Mouse (Mus musculus): ENCODE results near the gene Sfr1.

Sfr1 gene

GRCm38 (mm10) chr19:47731071-47731881 is at the start of gene Sfr1:
Gene Sfr1 (plus strand): TSS chr19:47731682.
- peak; percentile 100 for DNase-seq

GRCm38 (mm10) chr19:47689592-47689991 is 41.9 kb upstream of the Sfr1 start:
- no peak for DNase-seq

- no peak for DNase-seq
Measured at GRCm38 (mm10) chr19:47691994-47692393, 39.5 kb upstream of the Sfr1 start, which contains the start of gene Col17a1. Gene Col17a1 (minus strand): TSS chr19:47692094.

- DNase-seq = no peak
Measured at GRCm38 (mm10) chr19:47695725-47696124, 35.8 kb upstream of the Sfr1 start.

- DNase-seq = no peak
Measured at GRCm38 (mm10) chr19:47696411-47696810, 35.1 kb upstream of the Sfr1 start.

GRCm38 (mm10) chr19:47697067-47697466 is 34.4 kb upstream of the Sfr1 start:
- no peak for DNase-seq

- no peak for DNase-seq
Measured at GRCm38 (mm10) chr19:47698266-47698665, 33.2 kb upstream of the Sfr1 start.

GRCm38 (mm10) chr19:47699743-47700142 is 31.7 kb upstream of the Sfr1 start:
- DNase-seq = peak; percentile 5

GRCm38 (mm10) chr19:47700509-47700908 is 31.0 kb upstream of the Sfr1 start:
- no peak for DNase-seq

GRCm38 (mm10) chr19:47705080-47705771 is 26.3 kb upstream of the Sfr1 start:
- DNase-seq = no peak

- DNase-seq = no peak
Measured at GRCm38 (mm10) chr19:47705772-47706309, 25.6 kb upstream of the Sfr1 start.

- DNase-seq = no peak
Measured at GRCm38 (mm10) chr19:47710376-47710775, 21.1 kb upstream of the Sfr1 start.

- DNase-seq = no peak
Measured at GRCm38 (mm10) chr19:47713457-47713856, 18.0 kb upstream of the Sfr1 start.

- DNase-seq = no peak
Measured at GRCm38 (mm10) chr19:47716144-47716543, 15.3 kb upstream of the Sfr1 start.

GRCm38 (mm10) chr19:47719147-47719546 is 12.3 kb upstream of the Sfr1 start:
- no peak for DNase-seq

- no peak for DNase-seq
Measured at GRCm38 (mm10) chr19:47722471-47722870, 9.0 kb upstream of the Sfr1 start.

- no peak for DNase-seq
Measured at GRCm38 (mm10) chr19:47724903-47725302, 6.6 kb upstream of the Sfr1 start.

- DNase-seq = no peak
Measured at GRCm38 (mm10) chr19:47725643-47726140, 5.8 kb upstream of the Sfr1 start.

- peak; percentile 61 for DNase-seq
Measured at GRCm38 (mm10) chr19:47730691-47731070, 801 bp upstream of the Sfr1 start.

- peak; percentile 72 for DNase-seq
Measured at GRCm38 (mm10) chr19:47731931-47732330, 449 bp downstream of the Sfr1 start.

- no peak for DNase-seq
Measured at GRCm38 (mm10) chr19:47747072-47747471, 15.6 kb downstream of the Sfr1 start.

GRCm38 (mm10) chr19:47748950-47749349 is 17.5 kb downstream of the Sfr1 start:
- no peak for DNase-seq

GRCm38 (mm10) chr19:47750391-47750790 is 18.9 kb downstream of the Sfr1 start:
- DNase-seq = no peak

- no peak for DNase-seq
Measured at GRCm38 (mm10) chr19:47752456-47752855, 21.0 kb downstream of the Sfr1 start.

Data from kidney, postnatal 14 days (tissue).